Mouse (Mus musculus) adrenal gland, adult 18-20 months (tissue): ENCODE measurements at regions not wholly inside any gene's neighbourhood (a gene's known extent, or its start where the extent isn't known, plus 50 kb on each side); places are given as distances from the start of the nearest gene placed in this dataset.
"Not testable (repeated sequence)": the region's sequence is repeated elsewhere in the genome, so short reads cannot be mapped to it uniquely, and the experiment has no call there.

ENCODE experiments used
- DNase-seq, 2 experiments: peaks; one replicate each; pipeline ENCODE4 v3.0.0; 2021 to 2022; ENCODE audit warnings: low spot score in 2 of 2

- DNase-seq: no peak
Measured at GRCm38 (mm10) chr7:73611866-73612751, 70.5 kb upstream of the Chd2 start.

GRCm38 (mm10) chr7:73608804-73609275 lies 67.2 kb upstream of the Chd2 start:
- DNase-seq: no peak

GRCm38 (mm10) chr7:73608070-73608803 lies 66.6 kb upstream of the Chd2 start:
- DNase-seq: no peak

- DNase-seq: peak in 1 of 2 experiments; percentile 33
Measured at GRCm38 (mm10) chr7:73607450-73608005, 65.9 kb upstream of the Chd2 start.

- DNase-seq: peak; percentile 92 to 94
Measured at GRCm38 (mm10) chr7:73606677-73607449, 65.2 kb upstream of the Chd2 start.

GRCm38 (mm10) chr7:73604597-73604996 lies 63.0 kb upstream of the Chd2 start:
- DNase-seq: no peak

- no peak for DNase-seq
Measured at GRCm38 (mm10) chr7:73602815-73603551, 61.4 kb upstream of the Chd2 start.

- no peak for DNase-seq
Measured at GRCm38 (mm10) chr7:73601336-73601735, 59.7 kb upstream of the Chd2 start.

- no peak for DNase-seq
Measured at GRCm38 (mm10) chr7:73600776-73601175, 59.1 kb upstream of the Chd2 start.

- DNase-seq: not testable (repeated sequence)
Measured at GRCm38 (mm10) chr7:73600003-73600385, 58.4 kb upstream of the Chd2 start.

- no peak for DNase-seq
Measured at GRCm38 (mm10) chr7:73599354-73600002, 57.8 kb upstream of the Chd2 start.

- DNase-seq: no peak
Measured at GRCm38 (mm10) chr7:73597968-73598367, 56.3 kb upstream of the Chd2 start.

GRCm38 (mm10) chr7:73596866-73597840 lies 55.5 kb upstream of the Chd2 start:
- no peak for DNase-seq

GRCm38 (mm10) chr7:73596415-73596814 lies 54.8 kb upstream of the Chd2 start:
- no peak for DNase-seq

GRCm38 (mm10) chr7:73595860-73596259 lies 54.2 kb upstream of the Chd2 start:
- no peak for DNase-seq

GRCm38 (mm10) chr7:73595140-73595825 lies 53.7 kb upstream of the Chd2 start:
- peak; percentile 78 for DNase-seq

- no peak for DNase-seq
Measured at GRCm38 (mm10) chr7:73594492-73595139, 53.0 kb upstream of the Chd2 start.
